Mouse (Mus musculus) ES-CJ7 (cell line): ENCODE results near the gene Foxg1.

Experiments used
- DNase-seq: peaks from one replicate; pipeline ENCODE4 v3.0.0; 2011; ENCODE audit warnings: low read depth, low spot score

The Foxg1 gene

DNA sequence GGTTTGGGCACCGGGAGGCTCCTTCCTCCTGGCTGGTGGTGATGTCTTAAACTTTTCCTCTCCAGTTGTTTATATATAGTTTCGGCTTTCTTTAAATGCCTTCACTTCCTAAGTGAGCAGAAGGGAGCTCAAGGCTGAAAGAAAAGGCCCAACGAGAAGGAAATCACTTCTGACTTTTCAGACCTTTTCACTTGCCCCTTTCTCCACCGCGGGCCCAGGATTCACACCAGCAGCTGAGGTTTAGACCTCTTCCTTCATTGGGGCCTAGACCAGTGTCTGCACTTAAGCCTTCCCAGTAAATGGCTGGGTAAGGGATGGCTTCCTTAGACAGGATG, 19.3 kb downstream of the Foxg1 start:
- no peak for DNase-seq

DNA sequence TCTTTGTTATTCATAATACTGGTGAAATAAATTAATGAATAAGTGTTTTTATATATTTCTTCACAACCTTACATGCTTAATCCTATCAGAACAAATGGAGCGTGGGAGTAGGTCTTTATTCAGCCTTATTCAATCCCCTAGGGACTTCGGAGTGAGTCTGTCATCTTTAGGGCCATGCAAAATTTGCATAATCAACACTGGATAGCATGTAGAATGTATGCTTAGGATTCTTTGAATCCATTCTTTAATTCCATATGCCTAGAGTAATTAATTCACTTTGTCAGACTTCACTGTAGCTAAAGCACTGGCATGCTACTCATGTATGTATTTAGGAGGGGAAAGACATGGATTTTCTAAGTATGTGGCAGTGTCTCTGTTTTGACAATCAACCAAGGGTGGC, 27.4 kb downstream of the Foxg1 start:
- DNase-seq: no peak

DNA sequence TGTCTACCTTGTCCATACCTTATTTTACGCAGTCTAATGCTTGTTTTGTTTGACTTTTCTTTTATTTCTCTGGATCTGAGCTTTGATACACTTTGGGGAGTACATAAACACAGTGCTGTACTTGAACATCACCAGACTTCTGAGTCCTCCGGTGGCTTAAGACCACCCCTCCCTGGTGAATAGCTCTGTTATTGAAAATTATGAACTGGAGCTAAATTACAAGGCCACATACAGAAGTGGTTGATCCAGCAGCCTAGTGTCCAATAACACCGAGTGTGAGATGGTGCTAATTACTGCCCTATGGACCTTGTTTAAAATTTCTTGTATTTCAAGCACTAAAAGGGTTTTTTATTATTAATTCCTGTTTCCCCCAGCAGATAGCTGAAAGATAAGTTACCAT, 35.5 kb downstream of the Foxg1 start:
- no peak for DNase-seq
